Mouse (Mus musculus) monocyte, adult 59 days (primary cell): Measurements from ENCODE around the gene Casp3. TPM values are rescaled to one million over a fixed set of nuclear protein-coding genes. Genes with fewer than 3 reads are reported as not detected.

ENCODE experiments used
- total RNA-seq, 2 experiments: library from RNA; stranded (reverse); gene quantifications; one replicate each; pipeline ENCODE4 v1.2.4; 2023

The Casp3 gene
- 10 to 100 TPM; 44.7 to 47.4 TPM for total RNA-seq

GRCm38 (mm10) chr8:46616879-46617689, at the start of gene Casp3, which contains the start of gene Primpol:
Gene Casp3 (plus strand): TSS chr8:46617291.
Gene Primpol (minus strand): TSS chr8:46617212.

Other genes with a start within 250 kb of the Casp3 start
- 10 to 100 TPM; 67.3 to 69.7 TPM for gene Acsl1, start 146.3 kb upstream of the Casp3 start, total RNA-seq
- gene Cenpu, start 65.3 kb upstream of the Casp3 start, total RNA-seq = 1 to 10 TPM; 2.3 to 2.6 TPM
- 10 to 100 TPM; 13.3 to 14.2 TPM for gene Primpol, start 79 bp upstream of the Casp3 start, total RNA-seq
- 100 to 1,000 TPM; 264 to 295 TPM for gene Irf2, start 122.4 kb downstream of the Casp3 start, total RNA-seq